Mouse (Mus musculus) heart, embryonic 12.5 days (tissue): ENCODE measurements around the gene Carm1. TPM values are rescaled to one million over a fixed set of nuclear protein-coding genes. Genes with fewer than 3 reads are reported as not detected.
A peak's percentile ranks its signal among the peaks of the same experiment; 100 is the strongest.

Source experiments
- ATAC-seq: fragments of 200-750 bp; cut with Nextera tagmentation; 2 replicates; pipeline ENCODE4 v1.8.0; 2017; ENCODE audit warnings: moderate TSS enrichment, moderate library complexity; ENCODE audit not compliant: insufficient number of reproducible peaks, low FRiP score
- H3K27ac ChIP-seq: fragments of 300-500 bp; sonication (generic); 2 replicates; pipeline ENCODE4 v1.5.1; 2016; ENCODE audit warnings: mild to moderate bottlenecking, moderate library complexity; ENCODE audit not compliant: poor library complexity, severe bottlenecking
- H3K27me3 ChIP-seq: fragments of 300-500 bp; sonication (generic); replicated peaks from 2 replicates; pipeline ENCODE4 v1.6.1; 2016; ENCODE audit warnings: mild to moderate bottlenecking, moderate library complexity
- H3K36me3 ChIP-seq: fragments of 300-500 bp; sonication (generic); 2 replicates; pipeline ENCODE4 v1.6.1; 2016; ENCODE audit warnings: mild to moderate bottlenecking, moderate library complexity
- H3K4me1 ChIP-seq: fragments of 300-500 bp; sonication (generic); replicated peaks from 2 replicates; pipeline ENCODE4 v1.6.1; 2016; ENCODE audit warnings: mild to moderate bottlenecking
- H3K4me2 ChIP-seq: fragments of 300-500 bp; sonication (generic); 2 replicates; pipeline ENCODE4 v1.6.1; 2016; ENCODE audit warnings: mild to moderate bottlenecking, moderate library complexity
- H3K4me3 ChIP-seq: fragments of 300-500 bp; sonication (generic); 2 replicates; pipeline ENCODE4 v1.5.1; 2016; ENCODE audit warnings: mild to moderate bottlenecking
- H3K9ac ChIP-seq: fragments of 300-500 bp; sonication (generic); 2 replicates; pipeline ENCODE4 v1.6.1; 2016; ENCODE audit warnings: mild to moderate bottlenecking, moderate library complexity
- H3K9me3 ChIP-seq: fragments of 300-500 bp; sonication (generic); replicated peaks from 2 replicates; pipeline ENCODE4 v1.6.1; 2016; ENCODE audit warnings: mild to moderate bottlenecking, moderate library complexity
- WGBS: fragments of 180-500 bp; shearing (Covaris S2); methylation state at CpG from one replicate; pipeline ENCODE4 v1.1.7; 2016; 5-methylcytosine and 5-hydroxymethylcytosine counted together
- polyA plus RNA-seq: library from polyadenylated mRNA; unstranded; fragments of >200 nt; fragmentation: Nextera tagmentation; extraction: Ambion mirVana; gene quantifications from 2 replicates; pipeline ENCODE4 v1.2.1, GENCODE M21; 2016

The Carm1 gene
- polyA plus RNA-seq, 1 experiment from 2014 or later = 49.9 TPM

DNA sequence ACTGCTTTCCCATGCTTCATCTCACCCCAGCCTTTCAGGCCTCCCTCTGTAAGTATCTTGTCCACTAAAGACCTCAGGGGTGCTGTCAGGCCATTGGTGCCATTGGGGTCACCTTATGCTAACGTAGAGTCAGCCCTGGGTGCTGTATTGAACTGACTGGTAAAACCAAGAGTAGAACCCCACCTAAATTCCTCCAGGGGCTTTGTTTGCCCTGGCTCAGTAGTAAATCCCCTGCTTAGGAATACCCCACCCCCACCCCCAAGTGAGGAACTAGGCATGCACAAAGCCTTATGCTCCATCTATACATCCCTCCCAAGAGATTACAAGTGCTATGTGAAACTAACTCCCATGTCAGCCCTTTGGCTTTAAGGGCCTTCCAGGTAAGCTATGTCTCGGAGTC is 10.9 kb downstream of the Carm1 start:
- Histone ChIP-seq H3K36me3 (peaks cover 25% of the 10 kb centered on the region), H3K4me1 (peaks cover 51% of the 10 kb centered on the region), H3K9me3 (no peaks in the 10 kb centered on the region), H3K4me3 (no peak overlapping the region), H3K4me2 (no peak overlapping the region), H3K27me3 (no peaks in the 10 kb centered on the region), H3K9ac (no peak overlapping the region), H3K27ac (peak overlapping the region; percentile 52)
- WGBS = 92% methylated on average over 2 of the region's 2 CpGs
- ATAC-seq = no peak

DNA sequence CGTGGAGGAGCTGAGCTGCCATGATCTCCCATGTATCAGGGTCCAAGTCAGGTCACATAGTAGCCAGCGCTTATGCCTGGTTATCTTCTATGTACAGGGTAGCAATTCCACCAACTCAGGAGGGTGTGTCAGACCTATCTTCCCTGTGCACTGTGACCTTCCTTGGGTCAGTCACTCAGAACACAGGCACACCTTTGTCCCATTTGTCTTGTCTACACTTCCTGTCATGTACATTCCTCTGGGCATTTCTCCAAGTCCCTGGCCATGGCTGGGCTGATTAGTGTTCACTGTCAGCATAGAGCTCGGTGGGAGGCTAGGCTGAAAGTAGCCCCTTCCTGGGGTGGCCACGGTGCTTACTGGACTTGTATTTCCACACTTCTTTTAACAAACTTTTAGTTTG is 11.7 kb downstream of the Carm1 start:
- H3K4me3 ChIP-seq = no peak overlapping the region
- H3K27ac ChIP-seq = peak overlapping the region; percentile 52
- no peaks in the 10 kb centered on the region for H3K9me3 ChIP-seq
- ATAC-seq = peak; percentile 89
- WGBS = 43% methylated on average over 4 of the region's 4 CpGs
- peaks cover 25% of the 10 kb centered on the region for H3K36me3 ChIP-seq
- peak overlapping the region; percentile 11; the same call in 1 of the 2 replicates for H3K4me2 ChIP-seq
- H3K9ac ChIP-seq = no peak overlapping the region
- peaks cover 51% of the 10 kb centered on the region for H3K4me1 ChIP-seq
- no peaks in the 10 kb centered on the region for H3K27me3 ChIP-seq

DNA sequence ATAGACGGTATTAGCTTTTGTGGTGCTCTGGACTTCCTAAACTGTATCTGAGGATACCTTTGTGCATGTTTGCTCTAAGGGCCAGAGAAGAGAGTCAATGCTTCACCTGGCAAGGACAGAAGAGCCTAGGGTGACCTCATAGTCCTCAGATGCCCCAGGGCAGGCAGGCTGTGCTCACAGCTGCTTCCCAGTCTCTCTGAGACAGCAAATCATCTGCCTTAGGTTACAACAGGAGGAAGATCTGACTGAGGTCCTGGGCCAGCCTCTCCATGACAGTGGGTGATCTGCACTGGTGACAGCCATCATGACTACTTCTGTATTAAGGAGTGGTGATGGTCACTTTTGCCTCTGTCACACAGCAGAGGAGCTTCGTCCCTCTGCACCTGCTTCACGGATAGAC is 12.5 kb downstream of the Carm1 start:
- peaks cover 24% of the 10 kb centered on the region for H3K36me3 ChIP-seq
- peak overlapping the region; percentile 15; the same call in 1 of the 2 replicates for H3K27ac ChIP-seq
- H3K9ac ChIP-seq = no peak overlapping the region
- 86% methylated on average over 3 of the region's 3 CpGs for WGBS
- H3K4me1 ChIP-seq = peaks cover 46% of the 10 kb centered on the region
- no peaks in the 10 kb centered on the region for H3K27me3 ChIP-seq
- H3K9me3 ChIP-seq = no peaks in the 10 kb centered on the region
- no peak overlapping the region for H3K4me3 ChIP-seq
- H3K4me2 ChIP-seq = no peak overlapping the region
- no peak for ATAC-seq

DNA sequence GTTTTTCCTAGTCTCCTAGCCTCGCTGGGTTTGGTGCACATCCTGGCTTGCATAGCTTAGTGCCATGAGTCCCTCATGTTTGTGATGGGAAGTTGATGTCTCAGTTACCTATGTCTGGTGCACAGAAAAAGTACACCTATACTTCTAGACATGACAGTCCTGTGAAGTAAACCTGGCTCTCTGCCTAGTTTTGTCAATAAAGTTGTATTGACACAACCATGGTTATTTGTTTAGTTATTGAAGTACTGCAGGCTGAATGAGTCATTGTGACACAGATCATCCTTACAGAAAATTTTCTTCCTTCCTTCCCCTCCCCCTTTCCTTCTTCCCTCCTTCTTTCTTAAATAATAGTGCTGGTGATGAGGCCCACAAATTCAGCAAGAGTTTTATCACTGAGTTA is 17.7 kb downstream of the Carm1 start:
- no peaks in the 10 kb centered on the region for H3K27me3 ChIP-seq
- H3K4me3 ChIP-seq = no peak overlapping the region
- peaks cover 19% of the 10 kb centered on the region for H3K36me3 ChIP-seq
- peaks cover 32% of the 10 kb centered on the region for H3K4me1 ChIP-seq
- no peaks in the 10 kb centered on the region for H3K9me3 ChIP-seq
- H3K9ac ChIP-seq = no peak overlapping the region
- no peak overlapping the region for H3K27ac ChIP-seq
- H3K4me2 ChIP-seq = no peak overlapping the region
- WGBS = 76% methylated on average over 1 of the region's 1 CpGs
- no peak for ATAC-seq

DNA sequence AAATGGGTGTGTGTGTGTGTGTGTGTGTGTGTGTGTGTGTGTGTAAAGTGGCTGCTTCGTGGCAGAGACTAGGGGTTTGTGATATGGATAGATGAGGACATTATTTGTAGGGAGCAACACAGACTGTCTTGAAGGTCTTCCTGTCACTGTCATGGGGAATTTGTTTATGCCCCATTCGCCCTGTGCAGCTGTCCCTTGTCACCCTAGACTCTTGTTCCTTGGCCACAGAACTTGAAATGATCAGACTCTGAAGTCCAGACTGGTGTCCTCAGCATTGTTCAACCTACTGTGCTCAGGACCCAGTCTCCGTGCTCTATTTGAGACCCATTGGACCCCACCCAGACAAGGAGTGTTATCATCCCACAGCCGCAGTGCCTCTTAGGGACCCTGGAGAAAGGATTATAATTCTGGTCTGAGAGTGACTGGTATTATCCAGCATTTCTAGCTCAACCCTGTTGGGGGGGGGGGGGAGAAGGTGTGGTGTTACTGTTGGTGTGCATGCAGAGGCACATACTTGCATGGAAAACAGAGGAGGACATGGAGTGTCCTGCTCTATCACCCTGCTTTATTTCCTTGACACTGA is 18.4 kb downstream of the Carm1 start:
- H3K9me3 ChIP-seq = no peaks in the 10 kb centered on the region
- H3K9ac ChIP-seq = no peak overlapping the region
- peaks cover 25% of the 10 kb centered on the region for H3K36me3 ChIP-seq
- peak overlapping the region; percentile 0; the same call in 1 of the 2 replicates for H3K27ac ChIP-seq
- no peak for ATAC-seq
- WGBS = 52% methylated on average over 4 of the region's 4 CpGs
- peaks cover 32% of the 10 kb centered on the region for H3K4me1 ChIP-seq
- H3K4me2 ChIP-seq = no peak overlapping the region
- H3K4me3 ChIP-seq = no peak overlapping the region
- no peaks in the 10 kb centered on the region for H3K27me3 ChIP-seq

DNA sequence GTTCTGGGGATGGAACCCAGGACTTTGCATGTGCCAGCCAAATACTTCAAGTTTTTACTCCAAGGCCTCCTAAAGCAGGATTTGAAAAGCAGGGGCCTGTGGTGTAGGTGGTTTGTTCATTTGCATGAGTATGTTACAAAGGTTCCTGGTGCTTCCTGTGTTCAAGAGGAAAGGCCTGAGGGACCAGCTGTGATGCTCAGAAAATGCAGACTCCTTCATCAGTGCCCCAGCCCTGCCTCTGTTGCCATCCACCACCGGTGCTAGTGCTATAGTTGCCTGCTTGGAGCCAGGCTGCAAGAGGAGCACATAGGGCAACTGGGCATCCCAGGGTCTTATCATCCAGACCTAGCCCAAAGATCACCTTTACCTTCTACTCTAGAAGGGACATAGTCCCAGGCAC is 19.8 kb downstream of the Carm1 start:
- peaks cover 32% of the 10 kb centered on the region for H3K36me3 ChIP-seq
- no peaks in the 10 kb centered on the region for H3K27me3 ChIP-seq
- no peak overlapping the region for H3K4me3 ChIP-seq
- 63% methylated on average over 1 of the region's 1 CpGs for WGBS
- no peaks in the 10 kb centered on the region for H3K9me3 ChIP-seq
- no peak overlapping the region for H3K4me2 ChIP-seq
- H3K27ac ChIP-seq = no peak overlapping the region
- peaks cover 32% of the 10 kb centered on the region for H3K4me1 ChIP-seq
- no peak for ATAC-seq
- no peak overlapping the region for H3K9ac ChIP-seq

DNA sequence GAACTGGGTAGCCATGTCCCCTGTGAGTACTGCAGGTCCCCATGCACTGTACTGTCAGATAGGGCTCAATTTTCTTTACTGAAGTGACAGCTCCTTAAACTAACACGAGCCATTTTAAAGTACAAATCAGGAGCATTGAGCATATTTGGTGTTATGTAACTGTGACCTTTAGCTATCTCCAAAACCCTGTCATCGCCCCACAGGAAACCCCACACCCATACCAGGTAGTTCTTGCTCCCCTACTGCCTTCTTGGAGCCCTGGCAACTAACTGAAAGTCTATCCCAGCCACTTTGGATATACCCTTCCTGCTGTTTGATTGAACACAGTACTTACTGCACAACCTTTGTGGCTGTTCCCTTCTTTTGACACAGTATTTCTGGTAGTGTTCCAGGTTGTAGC is 20.4 kb downstream of the Carm1 start:
- peaks cover 35% of the 10 kb centered on the region for H3K36me3 ChIP-seq
- no peaks in the 10 kb centered on the region for H3K9me3 ChIP-seq
- no peaks in the 10 kb centered on the region for H3K27me3 ChIP-seq
- no peak for ATAC-seq
- 72% methylated on average over 2 of the region's 2 CpGs for WGBS
- no peak overlapping the region for H3K9ac ChIP-seq
- H3K4me1 ChIP-seq = peaks cover 32% of the 10 kb centered on the region
- no peak overlapping the region for H3K27ac ChIP-seq
- no peak overlapping the region for H3K4me2 ChIP-seq
- H3K4me3 ChIP-seq = no peak overlapping the region

DNA sequence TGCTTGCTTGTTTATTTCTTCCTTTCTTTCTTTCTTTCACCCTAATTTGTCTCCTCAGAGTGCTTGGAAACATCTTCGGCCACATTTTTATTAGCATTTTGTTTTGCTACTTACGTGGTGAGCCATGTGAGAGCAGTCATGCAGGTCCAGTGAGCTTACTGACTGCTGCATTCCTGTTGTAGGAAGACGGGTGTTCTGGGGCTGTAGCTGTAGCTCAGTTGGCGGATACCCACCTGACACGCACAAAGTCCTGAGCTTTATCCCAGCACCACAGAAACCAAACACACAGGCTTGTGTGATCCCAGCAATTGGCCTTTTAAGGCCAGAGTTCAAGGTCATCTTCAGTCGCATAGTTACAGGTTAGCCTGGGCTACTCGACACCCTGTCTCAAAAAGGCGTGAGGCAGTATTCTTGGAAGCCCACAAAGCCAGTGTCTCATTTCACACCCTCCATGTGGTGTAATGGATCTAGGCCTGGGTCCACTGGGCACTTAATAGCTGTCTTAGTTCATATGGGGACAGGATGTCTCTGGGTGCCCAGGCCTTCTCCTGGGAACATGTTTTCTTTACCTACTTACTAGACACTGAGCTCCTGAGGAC is 22.1 kb downstream of the Carm1 start:
- Histone ChIP-seq H3K36me3 (peaks cover 50% of the 10 kb centered on the region), H3K4me3 (no peak overlapping the region), H3K4me2 (no peak overlapping the region), H3K9me3 (no peaks in the 10 kb centered on the region), H3K4me1 (peaks cover 29% of the 10 kb centered on the region), H3K27ac (no peak overlapping the region), H3K9ac (no peak overlapping the region), H3K27me3 (no peaks in the 10 kb centered on the region)
- WGBS = 90% methylated on average over 8 of the region's 8 CpGs
- no peak for ATAC-seq

DNA sequence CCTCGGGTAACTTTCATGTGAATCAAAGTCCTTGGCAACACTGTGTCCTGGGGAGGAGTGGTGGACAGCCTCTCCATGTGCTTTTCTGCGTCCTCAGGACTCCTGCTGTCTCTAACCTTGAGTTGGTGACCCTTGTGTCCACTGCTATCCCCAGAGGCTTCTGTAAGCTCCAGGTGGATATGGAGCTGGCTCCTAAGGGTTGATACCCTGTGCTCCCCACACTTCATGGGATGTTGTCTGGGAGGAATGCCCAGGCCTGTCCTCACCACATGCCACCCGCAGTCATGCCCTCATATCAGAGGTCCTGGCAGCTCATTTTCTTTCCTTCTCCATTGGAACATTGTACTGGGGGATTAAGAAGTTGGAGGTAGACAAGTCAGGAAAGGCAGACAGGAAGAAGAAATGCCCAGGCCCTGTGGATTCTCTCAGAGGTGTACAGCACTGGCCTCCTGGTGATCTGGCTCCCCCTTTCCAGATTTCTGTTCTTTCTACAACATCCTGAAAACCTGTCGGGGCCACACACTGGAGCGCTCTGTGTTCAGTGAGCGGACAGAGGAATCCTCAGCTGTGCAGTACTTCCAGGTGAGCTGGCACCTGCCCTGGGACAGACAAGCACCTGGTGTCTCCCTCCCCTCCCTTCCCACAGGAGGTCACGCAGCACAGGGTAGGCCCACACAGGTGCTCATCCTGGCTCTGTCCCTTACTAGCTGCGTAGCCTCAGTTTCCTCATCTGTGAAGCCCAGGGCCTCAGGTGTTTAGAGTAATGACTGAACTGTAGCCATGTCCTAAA is 27.5 kb downstream of the Carm1 start:
- H3K27ac ChIP-seq = no peak overlapping the region
- no peaks in the 10 kb centered on the region for H3K27me3 ChIP-seq
- no peaks in the 10 kb centered on the region for H3K4me1 ChIP-seq
- H3K4me2 ChIP-seq = no peak overlapping the region
- H3K9ac ChIP-seq = no peak overlapping the region
- no peaks in the 10 kb centered on the region for H3K9me3 ChIP-seq
- H3K4me3 ChIP-seq = no peak overlapping the region
- peaks cover 89% of the 10 kb centered on the region for H3K36me3 ChIP-seq
- WGBS = 94% methylated on average over 8 of the region's 8 CpGs
- no peak for ATAC-seq

DNA sequence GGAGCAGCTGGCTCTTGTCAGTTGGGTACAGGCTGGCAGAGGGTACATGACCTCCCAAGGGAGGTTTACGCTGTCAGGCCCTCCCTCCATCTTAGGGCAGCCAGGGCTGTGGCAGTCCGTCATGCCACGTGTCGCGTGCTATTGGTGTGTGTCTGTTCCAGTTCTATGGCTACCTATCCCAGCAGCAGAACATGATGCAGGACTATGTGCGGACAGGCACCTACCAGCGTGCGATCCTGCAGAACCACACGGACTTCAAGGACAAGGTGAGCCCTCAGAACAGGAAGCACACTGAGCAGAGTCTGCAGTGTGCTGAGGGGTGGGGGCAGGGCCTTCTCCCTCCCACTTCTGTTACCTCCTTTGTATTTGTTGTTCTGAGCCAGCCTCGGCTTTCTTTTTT is 28.6 kb downstream of the Carm1 start:
- H3K9ac ChIP-seq = no peak overlapping the region
- no peak overlapping the region for H3K27ac ChIP-seq
- H3K4me2 ChIP-seq = no peak overlapping the region
- H3K36me3 ChIP-seq = peaks cover 89% of the 10 kb centered on the region
- WGBS = 96% methylated on average over 10 of the region's 10 CpGs
- no peak overlapping the region for H3K4me3 ChIP-seq
- H3K9me3 ChIP-seq = no peaks in the 10 kb centered on the region
- ATAC-seq = no peak
- H3K27me3 ChIP-seq = no peaks in the 10 kb centered on the region
- no peaks in the 10 kb centered on the region for H3K4me1 ChIP-seq

DNA sequence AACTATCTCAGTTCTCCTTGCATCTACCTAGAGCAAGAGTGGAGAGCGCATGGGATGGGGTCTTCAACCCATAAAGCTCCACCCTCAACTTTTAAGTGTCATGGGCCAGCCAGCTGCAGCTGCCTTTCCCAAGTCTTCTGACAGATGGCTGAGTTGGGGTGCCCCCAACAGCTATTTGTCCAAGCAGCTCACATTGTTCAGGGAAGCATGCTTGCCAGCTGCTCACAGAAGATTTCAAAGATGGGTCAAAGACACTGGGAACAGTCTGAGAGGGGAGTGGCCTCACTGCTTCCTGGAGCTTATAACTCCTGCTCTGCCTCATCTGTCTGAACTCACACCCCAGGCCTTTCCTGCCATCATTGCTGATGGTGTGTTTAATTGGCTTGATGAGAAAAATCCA is 29.6 kb downstream of the Carm1 start:
- Histone ChIP-seq H3K4me1 (no peaks in the 10 kb centered on the region), H3K4me3 (no peak overlapping the region), H3K36me3 (peaks cover 90% of the 10 kb centered on the region), H3K4me2 (no peak overlapping the region), H3K27ac (no peak overlapping the region), H3K9me3 (no peaks in the 10 kb centered on the region), H3K9ac (no peak overlapping the region), H3K27me3 (no peaks in the 10 kb centered on the region)
- ATAC-seq = no peak
- 100% methylated on average over 1 of the region's 1 CpGs for WGBS
